Mouse (Mus musculus) thymus, adult 2 months (tissue): Measurements from ENCODE around the gene AY761185. TPM values are rescaled to one million over a fixed set of nuclear protein-coding genes. Genes with fewer than 3 reads are reported as not detected.
"Not testable (repeated sequence)": the region's sequence is repeated elsewhere in the genome, so short reads cannot be mapped to it uniquely, and the experiment has no call there.

ENCODE experiments used
- DNase-seq: peaks from one replicate; pipeline ENCODE4 v3.0.0; 2021
- H3K27ac ChIP-seq: fragments of 200-500 bp; 2 replicates; pipeline ENCODE4 v1.5.1; 2012; ENCODE audit warnings: low read length, control low read depth; ENCODE audit not compliant: control insufficient read depth, insufficient read depth
- H3K27me3 ChIP-seq: fragments of 200-500 bp; 2 replicates; pipeline ENCODE4 v1.6.1; 2012; ENCODE audit warnings: mild to moderate bottlenecking, low read length, moderate library complexity, mixed read lengths; ENCODE audit not compliant: control insufficient read depth, insufficient read depth
- H3K36me3 ChIP-seq: fragments of 200-500 bp; 2 replicates; pipeline ENCODE4 v1.6.1; 2012; ENCODE audit warnings: mild to moderate bottlenecking, low read length, moderate library complexity; ENCODE audit not compliant: control insufficient read depth, insufficient read depth
- H3K4me1 ChIP-seq: fragments of 200-500 bp; replicated peaks from 2 replicates; pipeline ENCODE4 v1.6.1; 2012; ENCODE audit warnings: low read length; ENCODE audit not compliant: control insufficient read depth, insufficient read depth
- H3K4me3 ChIP-seq: fragments of 200-500 bp; 2 replicates; pipeline ENCODE4 v1.5.1; 2012; ENCODE audit warnings: mild to moderate bottlenecking, low read length, control low read depth, moderate library complexity; ENCODE audit not compliant: control insufficient read depth, insufficient read depth
- CTCF ChIP-seq: fragments of 200-500 bp; IDR thresholded peaks from 2 replicates; pipeline ENCODE4 v1.5.1; 2012; ENCODE audit warnings: mild to moderate bottlenecking, control low read depth, low read length, moderate library complexity, borderline replicate concordance; ENCODE audit not compliant: control insufficient read depth, poor library complexity, insufficient read depth; ENCODE audit errors: extremely low read depth
- POLR2A ChIP-seq: fragments of 200-500 bp; IDR thresholded peaks from 2 replicates; pipeline ENCODE4 v1.6.1; 2012; ENCODE audit warnings: mild to moderate bottlenecking, low read length, control low read depth, moderate library complexity; ENCODE audit not compliant: control insufficient read depth, poor library complexity, insufficient read depth; ENCODE audit errors: extremely low read depth
- WGBS: fragments of 180-500 bp; shearing (Covaris S2); methylation state at CpG from one replicate; pipeline ENCODE4 v1.1.7; 2018; 5-methylcytosine and 5-hydroxymethylcytosine counted together
- polyA plus RNA-seq: library from polyadenylated mRNA; depleted of rRNA; stranded (reverse); fragments of >200 nt; gene quantifications from 2 replicates; pipeline ENCODE4 v1.2.3, GENCODE M21; 2012; rRNA removed

AY761185 gene
- polyA plus RNA-seq = 1.3 TPM in 1 of 2 replicates, not detected in the other

- 87% methylated on average over 3 of the region's 3 CpGs for WGBS
- no peaks in the 10 kb centered on the region for H3K4me1 ChIP-seq
- no peaks in the 10 kb centered on the region for H3K27me3 ChIP-seq
- H3K36me3 ChIP-seq = no peaks in the 10 kb centered on the region
- TF ChIP-seq POLR2A (no peak), CTCF (no peak)
- no peak for DNase-seq
- no peak within 1 kb of the TSS for H3K27ac ChIP-seq
- no peak within 1 kb of the TSS for H3K4me3 ChIP-seq
These were observed at the start of gene AY761185 for GRCm38 (mm10) chr8:20944610-20945009. Gene AY761185, minus strand, starts transcription at chr8:20944710.

GRCm38 (mm10) chr8:20994042-20994441 lies 49.5 kb upstream of the AY761185 start:
- H3K36me3 ChIP-seq, H3K27ac ChIP-seq, DNase-seq, H3K4me1 ChIP-seq, H3K4me3 ChIP-seq, H3K27me3 ChIP-seq: not testable (repeated sequence)

GRCm38 (mm10) chr8:20979846-20980245 lies 35.3 kb upstream of the AY761185 start:
- WGBS = 57% methylated on average over 1 of the region's 1 CpGs
- H3K36me3 ChIP-seq = no peaks in the 10 kb centered on the region
- H3K27me3 ChIP-seq = no peaks in the 10 kb centered on the region
- no peak for TF ChIP-seq CTCF
- no peak for TF ChIP-seq POLR2A
- H3K4me1 ChIP-seq = no peaks in the 10 kb centered on the region
- no peak overlapping the region for H3K27ac ChIP-seq
- H3K4me3 ChIP-seq = no peak overlapping the region
- DNase-seq = no peak

- 80% methylated on average over 2 of the region's 2 CpGs for WGBS
- Histone ChIP-seq H3K36me3 (no peaks in the 10 kb centered on the region), H3K27ac (no peak overlapping the region), H3K4me1 (no peaks in the 10 kb centered on the region), H3K27me3 (no peaks in the 10 kb centered on the region), H3K4me3 (no peak overlapping the region)
- no peak for TF ChIP-seq CTCF
- TF ChIP-seq POLR2A = no peak
- no peak for DNase-seq
These were observed 20.0 kb upstream of the AY761185 start for GRCm38 (mm10) chr8:20964531-20964930.

- Histone ChIP-seq H3K4me1 (no peaks in the 10 kb centered on the region), H3K36me3 (no peaks in the 10 kb centered on the region), H3K4me3 (no peak within 1 kb of the TSS), H3K27me3 (no peaks in the 10 kb centered on the region), H3K27ac (no peak within 1 kb of the TSS)
- 82% methylated on average over 3 of the region's 3 CpGs for WGBS
- TF ChIP-seq POLR2A (no peak), CTCF (no peak)
- DNase-seq = no peak
These were observed 22.5 kb downstream of the AY761185 start, which contains the start of gene Gm6040 for GRCm38 (mm10) chr8:20921971-20922370. Gene Gm6040, minus strand, starts transcription at chr8:20922071.

- no peaks in the 10 kb centered on the region for H3K27me3 ChIP-seq
- H3K4me3 ChIP-seq = no peak overlapping the region
- no peak for DNase-seq
- H3K4me1 ChIP-seq = no peaks in the 10 kb centered on the region
- 56% methylated on average over 1 of the region's 1 CpGs for WGBS
- H3K27ac ChIP-seq = no peak overlapping the region
- no peaks in the 10 kb centered on the region for H3K36me3 ChIP-seq
- no peak for TF ChIP-seq POLR2A
- no peak for TF ChIP-seq CTCF
These were observed 32.2 kb downstream of the AY761185 start for GRCm38 (mm10) chr8:20912288-20912687.

- 33% methylated on average over 2 of the region's 2 CpGs for WGBS
- Histone ChIP-seq H3K4me3 (no peak overlapping the region), H3K36me3 (no peaks in the 10 kb centered on the region), H3K27me3 (no peaks in the 10 kb centered on the region), H3K27ac (no peak overlapping the region), H3K4me1 (no peaks in the 10 kb centered on the region)
- no peak for DNase-seq
- no peak for TF ChIP-seq POLR2A
- TF ChIP-seq CTCF = no peak
These were observed 36.3 kb downstream of the AY761185 start for GRCm38 (mm10) chr8:20908256-20908655.
